Mouse (Mus musculus) heart, postnatal 0 days (tissue): ENCODE measurements at regions not wholly inside any gene's neighbourhood (a gene's known extent, or its start where the extent isn't known, plus 50 kb on each side); places are given as distances from the start of the nearest gene placed in this dataset.

Experiments
- ATAC-seq: fragments of 200-750 bp; cut with Nextera tagmentation; 2 replicates; pipeline ENCODE4 v1.8.0; 2017; ENCODE audit warnings: low read depth, moderate number of reproducible peaks, moderate library complexity; ENCODE audit not compliant: insufficient read depth
- DNase-seq: peaks from one replicate; pipeline ENCODE4 v3.0.0-alpha.2; 2016; ENCODE audit warnings: low spot score
- H3K27ac ChIP-seq: fragments of 300-500 bp; sonication (generic); 2 replicates; pipeline ENCODE4 v1.5.1; 2014; ENCODE audit warnings: low read depth, mild to moderate bottlenecking
- H3K27me3 ChIP-seq: fragments of 300-500 bp; sonication (generic); 2 replicates; pipeline ENCODE4 v1.6.1; 2014; ENCODE audit warnings: low read length, mixed read lengths; ENCODE audit not compliant: control insufficient read depth, insufficient read depth
- H3K36me3 ChIP-seq: fragments of 300-500 bp; sonication (generic); replicated peaks from 2 replicates; pipeline ENCODE4 v1.6.1; 2014; ENCODE audit warnings: low read length, mixed read lengths; ENCODE audit not compliant: control insufficient read depth, insufficient read depth
- H3K4me1 ChIP-seq: fragments of 300-500 bp; sonication (generic); 2 replicates; pipeline ENCODE4 v1.6.1; 2014; ENCODE audit warnings: antibody characterized with exemption; ENCODE audit not compliant: control insufficient read depth, insufficient read depth
- H3K4me2 ChIP-seq: fragments of 300-500 bp; sonication (generic); 2 replicates; pipeline ENCODE4 v1.6.1; 2014; ENCODE audit warnings: low read depth, mild to moderate bottlenecking, low read length, moderate library complexity
- H3K4me3 ChIP-seq: fragments of 300-500 bp; sonication (generic); 2 replicates; pipeline ENCODE4 v1.5.1; 2014; ENCODE audit warnings: low read depth, low read length
- H3K9ac ChIP-seq: fragments of 300-500 bp; sonication (generic); replicated peaks from 2 replicates; pipeline ENCODE4 v1.6.1; 2014; ENCODE audit warnings: low read depth, low read length, mixed read lengths
- H3K9me3 ChIP-seq: fragments of 300-500 bp; sonication (generic); replicated peaks from 2 replicates; pipeline ENCODE4 v1.6.1; 2016; ENCODE audit warnings: low read length; ENCODE audit not compliant: control insufficient read depth
- CTCF ChIP-seq: IDR thresholded peaks from 2 replicates; pipeline ENCODE4 v1.5.1; 2016; ENCODE audit warnings: antibody characterized with exemption, control low read depth, low read depth
- EP300 ChIP-seq: IDR thresholded peaks from 2 replicates; pipeline ENCODE4 v1.6.1; 2016; ENCODE audit warnings: antibody characterized with exemption, low read depth
- WGBS: fragments of 180-500 bp; shearing (Covaris S2); extraction: QIAGEN DNeasy Blood & Tissue Kit; methylation state at CpG from one replicate; pipeline ENCODE4 v1.1.7; 2014; 5-methylcytosine and 5-hydroxymethylcytosine counted together

- WGBS = 28% methylated on average over 2 of the region's 2 CpGs
- no peaks in the 10 kb centered on the region for H3K9me3 ChIP-seq
- H3K4me2 ChIP-seq = no peak overlapping the region
- peaks cover 15% of the 10 kb centered on the region; the same call in 1 of the 2 replicates for H3K4me1 ChIP-seq
- no peak for ATAC-seq
- DNase-seq = no peak
- H3K27ac ChIP-seq = no peak overlapping the region
- H3K9ac ChIP-seq = no peak overlapping the region
- H3K36me3 ChIP-seq = no peaks in the 10 kb centered on the region
- no peaks in the 10 kb centered on the region for H3K27me3 ChIP-seq
- no peak overlapping the region for H3K4me3 ChIP-seq
- no peak for TF ChIP-seq CTCF
- no peak for TF ChIP-seq EP300
Measured at GRCm38 (mm10) chr4:81582546-81582945, 139.9 kb upstream of the Mpdz start.

GRCm38 (mm10) chr4:81580553-81580952 is 137.9 kb upstream of the Mpdz start:
- Histone ChIP-seq H3K4me2 (no peak overlapping the region), H3K9me3 (no peaks in the 10 kb centered on the region), H3K27ac (peak overlapping the region; percentile 13; the same call in 1 of the 2 replicates), H3K4me3 (no peak overlapping the region), H3K36me3 (no peaks in the 10 kb centered on the region), H3K9ac (no peak overlapping the region), H3K27me3 (no peaks in the 10 kb centered on the region), H3K4me1 (peaks cover 15% of the 10 kb centered on the region; the same call in 1 of the 2 replicates)
- WGBS = 29% methylated on average over 8 of the region's 8 CpGs
- no peak for DNase-seq
- peak; percentile 74 for ATAC-seq
- TF ChIP-seq CTCF = no peak
- TF ChIP-seq EP300 = no peak

GRCm38 (mm10) chr4:81579389-81580110 is 136.9 kb upstream of the Mpdz start:
- Histone ChIP-seq H3K4me3 (no peak overlapping the region), H3K27me3 (no peaks in the 10 kb centered on the region), H3K4me2 (no peak overlapping the region), H3K4me1 (peaks cover 15% of the 10 kb centered on the region; the same call in 1 of the 2 replicates), H3K9me3 (no peaks in the 10 kb centered on the region), H3K9ac (no peak overlapping the region), H3K36me3 (no peaks in the 10 kb centered on the region), H3K27ac (0 out of 2 replicates have a peak overlapping the region, but pooled peaks have one; percentile 2)
- no peak for ATAC-seq
- WGBS = 73% methylated on average over 8 of the region's 8 CpGs
- TF ChIP-seq CTCF (no peak), EP300 (no peak)
- DNase-seq = no peak

GRCm38 (mm10) chr4:81578981-81579380 is 136.4 kb upstream of the Mpdz start:
- Histone ChIP-seq H3K36me3 (no peaks in the 10 kb centered on the region), H3K4me1 (peaks cover 15% of the 10 kb centered on the region; the same call in 1 of the 2 replicates), H3K27ac (0 out of 2 replicates have a peak overlapping the region, but pooled peaks have one; percentile 2), H3K9ac (no peak overlapping the region), H3K27me3 (no peaks in the 10 kb centered on the region), H3K4me2 (no peak overlapping the region), H3K9me3 (no peaks in the 10 kb centered on the region), H3K4me3 (no peak overlapping the region)
- peak; percentile 71 for ATAC-seq
- WGBS = 38% methylated on average over 6 of the region's 6 CpGs
- peak; percentile 72 for DNase-seq
- TF ChIP-seq CTCF (peak; percentile 57), EP300 (no peak)

GRCm38 (mm10) chr4:81573771-81574170 is 131.2 kb upstream of the Mpdz start:
- Histone ChIP-seq H3K27ac (peak overlapping the region; percentile 30; the same call in 1 of the 2 replicates), H3K9me3 (no peaks in the 10 kb centered on the region), H3K4me3 (no peak overlapping the region), H3K9ac (no peak overlapping the region), H3K36me3 (no peaks in the 10 kb centered on the region), H3K4me2 (no peak overlapping the region), H3K27me3 (no peaks in the 10 kb centered on the region), H3K4me1 (peaks cover 1% of the 10 kb centered on the region)
- 29% methylated on average over 5 of the region's 5 CpGs for WGBS
- peak; percentile 33; the same call in 1 of the 2 replicates for ATAC-seq
- no peak for TF ChIP-seq EP300
- TF ChIP-seq CTCF = no peak
- DNase-seq = peak; percentile 41
